Mouse (Mus musculus) forebrain, embryonic 11.5 days (tissue): Measurements from ENCODE around the gene Trim14. TPM values are rescaled to one million over a fixed set of nuclear protein-coding genes. Genes with fewer than 3 reads are reported as not detected.

Experiments used
- ATAC-seq: fragments of 200-750 bp; cut with Nextera tagmentation; replicated peaks from 2 replicates; pipeline ENCODE4 v1.8.0; 2017; ENCODE audit warnings: moderate TSS enrichment; ENCODE audit not compliant: low FRiP score
- DNase-seq: peaks from one replicate; pipeline ENCODE4 v3.0.0-alpha.2; 2017; ENCODE audit warnings: low spot score
- H3K27ac ChIP-seq: fragments of 300-500 bp; sonication (generic); 2 replicates; pipeline ENCODE4 v1.5.1; 2014; ENCODE audit warnings: low read depth, low read length
- H3K27me3 ChIP-seq: fragments of 300-500 bp; sonication (generic); 2 replicates; pipeline ENCODE4 v1.6.1; 2014; ENCODE audit warnings: mild to moderate bottlenecking, low read length, mixed read lengths; ENCODE audit not compliant: control insufficient read depth, insufficient read depth
- H3K36me3 ChIP-seq: fragments of 300-500 bp; sonication (generic); 2 replicates; pipeline ENCODE4 v1.6.1; 2014; ENCODE audit warnings: mild to moderate bottlenecking, low read length, moderate library complexity, mixed read lengths; ENCODE audit not compliant: control insufficient read depth, insufficient read depth
- H3K4me1 ChIP-seq: fragments of 300-500 bp; sonication (generic); replicated peaks from 2 replicates; pipeline ENCODE4 v1.6.1; 2014; ENCODE audit warnings: low read length, mixed read lengths; ENCODE audit not compliant: control insufficient read depth, insufficient read depth
- H3K4me2 ChIP-seq: fragments of 300-500 bp; sonication (generic); 2 replicates; pipeline ENCODE4 v1.6.1; 2014; ENCODE audit warnings: low read depth, mild to moderate bottlenecking, low read length, moderate library complexity, mixed read lengths; ENCODE audit not compliant: severe bottlenecking
- H3K4me3 ChIP-seq: fragments of 300-500 bp; sonication (generic); 2 replicates; pipeline ENCODE4 v1.5.1; 2014; ENCODE audit warnings: low read depth, low read length
- H3K9ac ChIP-seq: fragments of 300-500 bp; sonication (generic); 2 replicates; pipeline ENCODE4 v1.6.1; 2014; ENCODE audit warnings: low read length
- H3K9me3 ChIP-seq: fragments of 300-500 bp; sonication (generic); 2 replicates; pipeline ENCODE4 v1.6.1; 2016; ENCODE audit warnings: low read length, mixed read lengths; ENCODE audit not compliant: control insufficient read depth
- WGBS: fragments of 180-500 bp; shearing (Covaris S2); extraction: QIAGEN DNeasy Blood & Tissue Kit; methylation state at CpG from one replicate; pipeline ENCODE4 v1.1.7; 2014; 5-methylcytosine and 5-hydroxymethylcytosine counted together
- polyA plus RNA-seq: library from polyadenylated mRNA; unstranded; fragments of >200 nt; fragmentation: Nextera tagmentation; extraction: Ambion mirVana; gene quantifications from 2 replicates; pipeline ENCODE4 v1.2.1, GENCODE M21; 2014

The Trim14 gene
- polyA plus RNA-seq, 1 experiment from 2014 or later: 0.98 TPM

GRCm38 (mm10) chr4:46556933-46557332 is 21.0 kb upstream of the Trim14 start:
- WGBS: 87% methylated on average over 3 of the region's 3 CpGs
- Histone ChIP-seq H3K4me3 (no peak overlapping the region), H3K27ac (no peak overlapping the region), H3K4me1 (no peaks in the 10 kb centered on the region), H3K36me3 (no peaks in the 10 kb centered on the region), H3K4me2 (no peak overlapping the region), H3K9ac (no peak overlapping the region), H3K9me3 (no peaks in the 10 kb centered on the region), H3K27me3 (no peaks in the 10 kb centered on the region)
- ATAC-seq (no peak), DNase-seq (no peak)

GRCm38 (mm10) chr4:46555762-46556161 is 19.8 kb upstream of the Trim14 start:
- Histone ChIP-seq H3K4me2 (no peak overlapping the region), H3K36me3 (no peaks in the 10 kb centered on the region), H3K9me3 (no peaks in the 10 kb centered on the region), H3K27ac (no peak overlapping the region), H3K4me3 (no peak overlapping the region), H3K4me1 (no peaks in the 10 kb centered on the region), H3K9ac (no peak overlapping the region), H3K27me3 (no peaks in the 10 kb centered on the region)
- ATAC-seq (no peak), DNase-seq (no peak)
- WGBS: 88% methylated on average over 9 of the region's 9 CpGs

GRCm38 (mm10) chr4:46554295-46555069 is 18.5 kb upstream of the Trim14 start:
- no peak for DNase-seq
- Histone ChIP-seq H3K4me2 (no peak overlapping the region), H3K36me3 (no peaks in the 10 kb centered on the region), H3K9ac (no peak overlapping the region), H3K4me3 (no peak overlapping the region), H3K27me3 (no peaks in the 10 kb centered on the region), H3K27ac (no peak overlapping the region), H3K9me3 (no peaks in the 10 kb centered on the region), H3K4me1 (no peaks in the 10 kb centered on the region)
- WGBS: 79% methylated on average over 10 of the region's 10 CpGs
- no peak for ATAC-seq

GRCm38 (mm10) chr4:46553864-46554263 is 17.9 kb upstream of the Trim14 start:
- DNase-seq (no peak), ATAC-seq (no peak)
- Histone ChIP-seq H3K4me2 (no peak overlapping the region), H3K9me3 (no peaks in the 10 kb centered on the region), H3K36me3 (no peaks in the 10 kb centered on the region), H3K4me3 (no peak overlapping the region), H3K27ac (no peak overlapping the region), H3K4me1 (no peaks in the 10 kb centered on the region), H3K27me3 (no peaks in the 10 kb centered on the region), H3K9ac (no peak overlapping the region)
- 69% methylated on average over 1 of the region's 1 CpGs for WGBS

- no peaks in the 10 kb centered on the region for H3K27me3 ChIP-seq
- no peak overlapping the region for H3K4me2 ChIP-seq
- no peak overlapping the region for H3K27ac ChIP-seq
- no peak for ATAC-seq
- H3K4me1 ChIP-seq: no peaks in the 10 kb centered on the region; the same call in 1 of the 2 replicates
- DNase-seq: no peak
- no peak overlapping the region for H3K9ac ChIP-seq
- WGBS: 63% methylated on average over 8 of the region's 8 CpGs
- H3K4me3 ChIP-seq: no peak overlapping the region
- H3K9me3 ChIP-seq: no peaks in the 10 kb centered on the region
- H3K36me3 ChIP-seq: no peaks in the 10 kb centered on the region
Observed at GRCm38 (mm10) chr4:46550406-46550805, 14.5 kb upstream of the Trim14 start.

- Histone ChIP-seq H3K4me1 (no peaks in the 10 kb centered on the region; the same call in 1 of the 2 replicates), H3K36me3 (no peaks in the 10 kb centered on the region), H3K27ac (no peak overlapping the region), H3K9ac (no peak overlapping the region), H3K9me3 (no peaks in the 10 kb centered on the region), H3K4me3 (no peak overlapping the region), H3K4me2 (no peak overlapping the region), H3K27me3 (no peaks in the 10 kb centered on the region)
- DNase-seq (no peak), ATAC-seq (no peak)
- 89% methylated on average over 9 of the region's 10 CpGs for WGBS
Observed at GRCm38 (mm10) chr4:46549979-46550378, 14.0 kb upstream of the Trim14 start.

GRCm38 (mm10) chr4:46546709-46547108 is 10.8 kb upstream of the Trim14 start:
- H3K9ac ChIP-seq: no peak overlapping the region
- 48% methylated on average over 6 of the region's 6 CpGs for WGBS
- no peak for ATAC-seq
- no peaks in the 10 kb centered on the region for H3K9me3 ChIP-seq
- no peak overlapping the region for H3K4me2 ChIP-seq
- no peaks in the 10 kb centered on the region for H3K36me3 ChIP-seq
- H3K27me3 ChIP-seq: no peaks in the 10 kb centered on the region
- DNase-seq: no peak
- H3K27ac ChIP-seq: no peak overlapping the region
- no peak overlapping the region for H3K4me3 ChIP-seq
- no peaks in the 10 kb centered on the region; the same call in 1 of the 2 replicates for H3K4me1 ChIP-seq

- 16% methylated on average over 9 of the region's 9 CpGs for WGBS
- H3K36me3 ChIP-seq: no peaks in the 10 kb centered on the region
- no peak overlapping the region for H3K4me2 ChIP-seq
- no peak overlapping the region for H3K27ac ChIP-seq
- ATAC-seq (no peak), DNase-seq (no peak)
- no peaks in the 10 kb centered on the region for H3K27me3 ChIP-seq
- no peaks in the 10 kb centered on the region; the same call in 1 of the 2 replicates for H3K4me1 ChIP-seq
- no peaks in the 10 kb centered on the region for H3K9me3 ChIP-seq
- H3K4me3 ChIP-seq: no peak overlapping the region
- no peak overlapping the region for H3K9ac ChIP-seq
Observed at GRCm38 (mm10) chr4:46545498-46545897, 9.6 kb upstream of the Trim14 start.

GRCm38 (mm10) chr4:46544313-46544712 is 8.4 kb upstream of the Trim14 start:
- no peak overlapping the region for H3K4me3 ChIP-seq
- no peak overlapping the region for H3K4me2 ChIP-seq
- DNase-seq: no peak
- ATAC-seq: no peak
- H3K36me3 ChIP-seq: no peaks in the 10 kb centered on the region
- H3K4me1 ChIP-seq: no peaks in the 10 kb centered on the region; the same call in 1 of the 2 replicates
- no peaks in the 10 kb centered on the region for H3K27me3 ChIP-seq
- H3K27ac ChIP-seq: no peak overlapping the region
- no peaks in the 10 kb centered on the region for H3K9me3 ChIP-seq
- 45% methylated on average over 1 of the region's 1 CpGs for WGBS
- H3K9ac ChIP-seq: no peak overlapping the region
